Mouse (Mus musculus): Measurements from ENCODE around the gene Ablim2. TPM values are rescaled to one million over a fixed set of nuclear protein-coding genes. Genes with fewer than 3 reads are reported as not detected.

Ablim2 gene
- polyA plus RNA-seq, 1 experiment from 2014 or later = 2.5 TPM

DNA sequence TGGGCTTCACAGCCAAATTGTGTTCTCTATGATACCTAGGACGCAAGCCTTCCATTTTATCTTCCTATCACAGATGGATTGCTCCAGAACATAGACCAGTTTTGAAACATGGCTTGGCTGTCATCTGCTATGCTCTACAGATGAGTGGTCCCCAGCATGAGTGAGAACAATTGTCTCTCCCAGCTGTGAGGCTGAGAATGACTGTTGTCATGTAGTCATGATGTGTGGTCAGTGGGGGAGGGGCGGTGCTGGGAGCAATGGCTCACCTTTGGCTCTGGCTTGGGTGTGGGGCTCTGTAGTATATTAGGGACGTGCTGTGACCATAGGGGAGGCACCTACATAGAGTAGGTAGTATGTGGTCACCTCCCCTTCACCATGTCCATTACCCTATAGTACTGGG is 60.2 kb downstream of the Ablim2 start:
- no peak for ATAC-seq (replicated peaks; ENCODE audit: insufficient number of reproducible peaks, low FRiP score, low TSS enrichment)
- Histone ChIP-seq H3K4me1 (ENCODE audit: control insufficient read depth, insufficient read depth, low read length) (no peaks in the 10 kb centered on the region), H3K9ac (ENCODE audit: low read depth, low read length) (no peak overlapping the region), H3K27ac (ENCODE audit: low read depth, low read length) (no peak overlapping the region), H3K4me3 (ENCODE audit: low read depth, low read length) (no peak overlapping the region), H3K4me2 (no peak overlapping the region), H3K9me3 (replicated peaks; ENCODE audit: control insufficient read depth, low read length) (no peaks in the 10 kb centered on the region), H3K36me3 (ENCODE audit: control insufficient read depth, insufficient read depth, low read length) (no peaks in the 10 kb centered on the region), H3K27me3 (ENCODE audit: control insufficient read depth, insufficient read depth, low read length) (peaks cover 7% of the 10 kb centered on the region; the same call in 1 of the 2 replicates)
- 81% methylated on average over 3 of the region's 3 CpGs for WGBS (ENCODE audit: insufficient replicate concordance)

DNA sequence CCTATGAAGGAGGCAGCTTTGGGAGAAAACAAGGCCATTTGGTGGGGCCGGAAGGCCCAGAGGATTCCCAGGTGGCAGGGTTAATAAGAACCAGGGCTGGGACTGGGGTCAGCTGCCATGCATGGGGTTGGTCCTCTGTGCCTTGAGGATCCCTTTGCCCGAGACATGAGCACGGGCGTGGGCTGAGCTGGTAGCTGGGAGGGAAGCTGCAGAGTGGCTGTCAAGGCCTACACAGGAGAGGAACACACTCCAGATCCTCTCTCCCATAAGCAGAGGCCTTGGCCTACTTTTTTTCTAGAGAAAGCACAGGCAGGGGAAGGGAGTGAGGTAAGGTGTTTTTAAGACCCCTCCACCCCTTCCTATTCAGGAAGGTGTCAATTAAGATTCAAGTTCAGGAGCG is 65.0 kb downstream of the Ablim2 start:
- Histone ChIP-seq H3K36me3 (ENCODE audit: control insufficient read depth, insufficient read depth, low read length) (no peaks in the 10 kb centered on the region), H3K9me3 (replicated peaks; ENCODE audit: control insufficient read depth, low read length) (no peaks in the 10 kb centered on the region), H3K4me1 (ENCODE audit: control insufficient read depth, insufficient read depth, low read length) (no peaks in the 10 kb centered on the region), H3K27me3 (ENCODE audit: control insufficient read depth, insufficient read depth, low read length) (no peaks in the 10 kb centered on the region; the same call in 1 of the 2 replicates), H3K9ac (ENCODE audit: low read depth, low read length) (no peak overlapping the region), H3K4me3 (ENCODE audit: low read depth, low read length) (no peak overlapping the region), H3K27ac (ENCODE audit: low read depth, low read length) (no peak overlapping the region), H3K4me2 (no peak overlapping the region)
- no peak for ATAC-seq (replicated peaks; ENCODE audit: insufficient number of reproducible peaks, low FRiP score, low TSS enrichment)
- 69% methylated on average over 5 of the region's 5 CpGs for WGBS (ENCODE audit: insufficient replicate concordance)

DNA sequence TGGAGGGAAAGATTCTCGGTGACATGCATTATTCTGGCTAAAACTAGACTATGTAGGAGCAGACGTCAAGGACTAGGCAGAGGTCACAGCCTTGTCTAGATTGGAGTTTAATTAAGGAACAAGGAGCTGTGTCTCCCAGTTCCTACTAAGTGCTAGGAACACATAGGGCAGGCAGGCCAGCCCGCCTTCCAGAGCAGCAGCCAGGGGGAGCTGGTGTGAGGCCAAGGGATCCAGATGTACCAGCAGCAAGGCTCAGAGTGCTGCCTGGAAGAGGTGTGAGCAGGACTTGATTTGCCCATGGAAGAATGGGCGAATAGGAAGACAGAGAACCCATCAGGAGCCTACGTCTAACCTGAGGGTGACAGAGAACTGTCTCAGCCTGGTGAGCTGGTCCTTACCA is 68.8 kb downstream of the Ablim2 start:
- Histone ChIP-seq H3K4me2 (no peak overlapping the region), H3K4me1 (ENCODE audit: control insufficient read depth, insufficient read depth, low read length) (no peaks in the 10 kb centered on the region), H3K36me3 (ENCODE audit: control insufficient read depth, insufficient read depth, low read length) (no peaks in the 10 kb centered on the region), H3K27ac (ENCODE audit: low read depth, low read length) (no peak overlapping the region), H3K9me3 (replicated peaks; ENCODE audit: control insufficient read depth, low read length) (no peaks in the 10 kb centered on the region), H3K4me3 (ENCODE audit: low read depth, low read length) (no peak overlapping the region), H3K9ac (ENCODE audit: low read depth, low read length) (no peak overlapping the region), H3K27me3 (ENCODE audit: control insufficient read depth, insufficient read depth, low read length) (peaks cover 3% of the 10 kb centered on the region; the same call in 1 of the 2 replicates)
- no peak for ATAC-seq (replicated peaks; ENCODE audit: insufficient number of reproducible peaks, low FRiP score, low TSS enrichment)
- WGBS (ENCODE audit: insufficient replicate concordance) = 61% methylated on average over 5 of the region's 5 CpGs

DNA sequence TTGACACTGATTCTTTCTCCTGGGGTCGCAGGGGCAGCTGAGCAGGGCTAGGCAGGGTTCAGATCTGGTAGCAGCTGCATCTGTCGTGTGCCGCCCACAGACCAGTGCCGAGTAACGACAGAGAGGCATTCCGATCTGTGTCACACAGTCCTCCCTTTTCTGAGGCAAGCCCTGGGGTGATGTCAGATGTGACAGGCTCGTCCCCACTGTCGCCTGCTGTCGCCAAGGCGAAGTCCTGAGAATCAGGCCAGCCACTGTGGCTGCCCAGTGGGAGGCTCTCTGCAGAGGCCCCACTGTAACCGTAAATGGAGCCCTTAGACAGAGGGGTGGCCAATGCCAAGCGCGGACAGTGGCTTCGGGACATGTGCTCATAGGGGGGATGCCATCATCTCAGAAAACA is 69.4 kb downstream of the Ablim2 start:
- H3K27ac ChIP-seq (ENCODE audit: low read depth, low read length) = no peak overlapping the region
- no peak overlapping the region for H3K4me3 ChIP-seq (ENCODE audit: low read depth, low read length)
- H3K27me3 ChIP-seq (ENCODE audit: control insufficient read depth, insufficient read depth, low read length) = peaks cover 9% of the 10 kb centered on the region; the same call in 1 of the 2 replicates
- H3K36me3 ChIP-seq (ENCODE audit: control insufficient read depth, insufficient read depth, low read length) = no peaks in the 10 kb centered on the region
- no peak for ATAC-seq (replicated peaks; ENCODE audit: insufficient number of reproducible peaks, low FRiP score, low TSS enrichment)
- no peaks in the 10 kb centered on the region for H3K4me1 ChIP-seq (ENCODE audit: control insufficient read depth, insufficient read depth, low read length)
- H3K9ac ChIP-seq (ENCODE audit: low read depth, low read length) = no peak overlapping the region
- no peaks in the 10 kb centered on the region for H3K9me3 ChIP-seq (replicated peaks; ENCODE audit: control insufficient read depth, low read length)
- no peak overlapping the region for H3K4me2 ChIP-seq
- WGBS (ENCODE audit: insufficient replicate concordance) = 39% methylated on average over 14 of the region's 14 CpGs

DNA sequence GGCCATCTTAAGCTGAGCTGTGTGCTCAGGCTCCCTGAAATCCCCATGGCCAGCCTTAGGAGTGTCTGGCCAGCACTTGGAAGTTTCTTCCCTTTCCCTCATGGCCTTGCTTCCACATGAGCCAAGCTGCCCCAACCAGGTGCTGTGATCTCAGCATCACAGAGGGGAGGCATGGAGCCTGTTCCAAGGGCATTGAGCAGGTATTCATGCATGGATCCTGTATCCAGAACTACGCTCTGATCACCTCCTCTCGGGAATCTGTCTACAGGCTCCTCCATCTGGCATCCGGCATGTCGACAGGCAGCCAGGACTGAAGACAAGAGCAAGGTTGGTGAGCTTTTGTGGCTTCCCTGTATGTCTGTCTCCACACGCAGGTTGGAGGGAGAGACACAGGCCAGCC is 70.2 kb downstream of the Ablim2 start:
- Histone ChIP-seq H3K4me2 (no peak overlapping the region), H3K36me3 (ENCODE audit: control insufficient read depth, insufficient read depth, low read length) (no peaks in the 10 kb centered on the region), H3K27ac (ENCODE audit: low read depth, low read length) (no peak overlapping the region), H3K27me3 (ENCODE audit: control insufficient read depth, insufficient read depth, low read length) (peaks cover 12% of the 10 kb centered on the region), H3K9ac (ENCODE audit: low read depth, low read length) (no peak overlapping the region), H3K9me3 (replicated peaks; ENCODE audit: control insufficient read depth, low read length) (no peaks in the 10 kb centered on the region), H3K4me3 (ENCODE audit: low read depth, low read length) (no peak overlapping the region), H3K4me1 (ENCODE audit: control insufficient read depth, insufficient read depth, low read length) (no peaks in the 10 kb centered on the region)
- ATAC-seq (replicated peaks; ENCODE audit: insufficient number of reproducible peaks, low FRiP score, low TSS enrichment) = no peak
- WGBS (ENCODE audit: insufficient replicate concordance) = 77% methylated on average over 5 of the region's 5 CpGs

DNA sequence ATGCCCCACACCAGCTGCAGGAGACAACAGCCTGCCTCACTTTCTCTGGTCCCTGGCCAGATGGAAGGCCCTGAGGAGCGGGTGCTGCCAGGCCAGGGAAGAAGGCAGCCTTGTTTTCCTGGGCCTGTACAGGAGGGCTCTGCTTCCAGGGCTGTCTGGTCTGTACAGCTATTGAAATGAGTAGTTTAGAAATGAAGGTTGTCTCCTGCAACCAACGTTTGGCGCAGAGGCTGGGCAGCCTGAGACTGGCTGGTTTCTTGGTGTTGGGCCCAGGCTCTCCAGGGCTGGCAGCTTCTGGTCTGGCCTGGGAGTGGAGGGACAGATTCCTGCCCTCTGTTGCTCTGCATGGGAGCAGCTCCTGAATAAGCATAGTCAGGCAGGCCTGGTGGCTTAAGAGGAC is 72.4 kb downstream of the Ablim2 start:
- Histone ChIP-seq H3K4me3 (ENCODE audit: low read depth, low read length) (no peak overlapping the region), H3K36me3 (ENCODE audit: control insufficient read depth, insufficient read depth, low read length) (no peaks in the 10 kb centered on the region), H3K27me3 (ENCODE audit: control insufficient read depth, insufficient read depth, low read length) (peaks cover 15% of the 10 kb centered on the region), H3K4me1 (ENCODE audit: control insufficient read depth, insufficient read depth, low read length) (no peaks in the 10 kb centered on the region), H3K27ac (ENCODE audit: low read depth, low read length) (no peak overlapping the region), H3K9ac (ENCODE audit: low read depth, low read length) (no peak overlapping the region), H3K9me3 (replicated peaks; ENCODE audit: control insufficient read depth, low read length) (no peaks in the 10 kb centered on the region), H3K4me2 (no peak overlapping the region)
- WGBS (ENCODE audit: insufficient replicate concordance) = 79% methylated on average over 3 of the region's 3 CpGs
- no peak for ATAC-seq (replicated peaks; ENCODE audit: insufficient number of reproducible peaks, low FRiP score, low TSS enrichment)

DNA sequence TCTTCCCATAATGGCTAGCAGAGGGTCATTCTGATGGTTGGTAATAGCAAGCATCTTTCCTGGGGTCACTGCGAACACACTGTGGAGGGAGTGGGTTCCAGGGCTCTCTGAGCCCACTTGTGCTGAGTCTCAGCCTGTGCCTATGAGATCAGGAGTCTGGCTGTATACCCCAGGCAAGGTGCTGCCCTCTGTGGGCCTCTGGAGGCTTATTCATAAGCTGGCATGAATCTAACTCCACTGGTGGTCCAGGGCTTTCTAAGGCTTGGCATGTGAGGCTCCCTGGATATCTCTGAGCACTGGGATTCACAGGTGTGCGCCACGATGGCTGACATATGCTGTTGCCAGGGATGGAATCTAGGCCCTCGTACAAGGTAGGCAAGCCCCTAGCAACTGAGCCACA is 76.2 kb downstream of the Ablim2 start:
- 70% methylated on average over 4 of the region's 4 CpGs for WGBS (ENCODE audit: insufficient replicate concordance)
- H3K4me1 ChIP-seq (ENCODE audit: control insufficient read depth, insufficient read depth, low read length) = no peaks in the 10 kb centered on the region

DNA sequence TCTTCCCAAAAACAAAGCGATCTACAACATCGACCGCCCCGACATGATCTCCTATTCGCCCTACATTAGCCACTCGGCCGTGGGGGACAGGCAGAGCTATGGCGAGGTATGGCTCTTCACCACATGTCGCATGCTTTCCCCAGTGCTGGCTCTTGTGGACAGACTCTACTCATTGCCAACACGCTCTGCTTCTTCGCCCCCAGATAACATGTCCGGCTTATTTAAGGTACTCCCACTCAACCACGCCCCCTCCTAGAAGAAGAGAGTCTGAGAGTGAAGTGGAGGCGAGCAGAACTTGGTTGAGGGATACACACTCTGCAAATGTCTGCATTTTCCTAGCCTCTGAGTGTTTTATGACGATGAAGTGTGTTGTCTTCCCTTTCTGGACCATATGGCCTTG is 79.3 kb downstream of the Ablim2 start:
- H3K27ac ChIP-seq (ENCODE audit: low read depth, low read length) = no peak overlapping the region
- no peak overlapping the region for H3K9ac ChIP-seq (ENCODE audit: low read depth, low read length)
- H3K4me1 ChIP-seq (ENCODE audit: control insufficient read depth, insufficient read depth, low read length) = no peaks in the 10 kb centered on the region
- H3K4me3 ChIP-seq (ENCODE audit: low read depth, low read length) = no peak overlapping the region
- peaks cover 7% of the 10 kb centered on the region for H3K27me3 ChIP-seq (ENCODE audit: control insufficient read depth, insufficient read depth, low read length)
- H3K4me2 ChIP-seq = no peak overlapping the region
- 82% methylated on average over 15 of the region's 15 CpGs for WGBS (ENCODE audit: insufficient replicate concordance)
- no peaks in the 10 kb centered on the region for H3K36me3 ChIP-seq (ENCODE audit: control insufficient read depth, insufficient read depth, low read length)
- no peaks in the 10 kb centered on the region for H3K9me3 ChIP-seq (replicated peaks; ENCODE audit: control insufficient read depth, low read length)
- no peak for ATAC-seq (replicated peaks; ENCODE audit: insufficient number of reproducible peaks, low FRiP score, low TSS enrichment)

More for the DNA sequence above, 76.2 kb downstream of the Ablim2 start:
- no peak overlapping the region for H3K4me2 ChIP-seq
- H3K36me3 ChIP-seq (ENCODE audit: control insufficient read depth, insufficient read depth, low read length) = no peaks in the 10 kb centered on the region
- no peak overlapping the region for H3K4me3 ChIP-seq (ENCODE audit: low read depth, low read length)
- H3K27ac ChIP-seq (ENCODE audit: low read depth, low read length) = no peak overlapping the region
- ATAC-seq (replicated peaks; ENCODE audit: insufficient number of reproducible peaks, low FRiP score, low TSS enrichment) = no peak
- H3K9me3 ChIP-seq (replicated peaks; ENCODE audit: control insufficient read depth, low read length) = no peaks in the 10 kb centered on the region
- H3K9ac ChIP-seq (ENCODE audit: low read depth, low read length) = no peak overlapping the region
- H3K27me3 ChIP-seq (ENCODE audit: control insufficient read depth, insufficient read depth, low read length) = peaks cover 13% of the 10 kb centered on the region

DNA sequence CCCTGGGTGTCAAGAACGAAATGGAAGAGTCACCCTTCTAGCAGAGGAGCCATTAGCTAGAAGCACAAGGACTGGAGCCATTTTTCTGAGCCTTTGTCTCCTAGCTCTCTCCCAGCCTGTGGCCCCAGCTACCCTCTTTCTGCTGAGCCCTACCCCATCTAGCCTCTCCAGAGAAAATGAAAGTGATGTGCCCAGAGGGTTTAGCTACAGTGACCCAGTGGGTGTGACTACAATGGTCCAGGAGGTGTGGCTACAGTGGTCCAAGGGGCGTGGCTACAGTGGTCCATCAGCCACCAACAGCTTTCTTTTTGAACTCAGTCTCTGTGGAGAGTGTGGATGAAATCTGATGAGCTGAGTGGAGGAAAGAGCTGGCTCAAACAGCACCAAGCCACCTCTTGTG is 81.6 kb downstream of the Ablim2 start:
- no peak overlapping the region for H3K27ac ChIP-seq (ENCODE audit: low read depth, low read length)
- no peak overlapping the region for H3K4me2 ChIP-seq
- no peaks in the 10 kb centered on the region; the same call in 1 of the 2 replicates for H3K27me3 ChIP-seq (ENCODE audit: control insufficient read depth, insufficient read depth, low read length)
- H3K36me3 ChIP-seq (ENCODE audit: control insufficient read depth, insufficient read depth, low read length) = no peaks in the 10 kb centered on the region
- no peak overlapping the region for H3K4me3 ChIP-seq (ENCODE audit: low read depth, low read length)
- H3K9me3 ChIP-seq (replicated peaks; ENCODE audit: control insufficient read depth, low read length) = no peaks in the 10 kb centered on the region
- no peak overlapping the region for H3K9ac ChIP-seq (ENCODE audit: low read depth, low read length)
- ATAC-seq (replicated peaks; ENCODE audit: insufficient number of reproducible peaks, low FRiP score, low TSS enrichment) = no peak
- no peaks in the 10 kb centered on the region for H3K4me1 ChIP-seq (ENCODE audit: control insufficient read depth, insufficient read depth, low read length)
- 45% methylated on average over 2 of the region's 2 CpGs for WGBS (ENCODE audit: insufficient replicate concordance)
